Mouse (Mus musculus) forebrain, embryonic 13.5 days (tissue): ENCODE measurements around the gene Fars2. TPM values are rescaled to one million over a fixed set of nuclear protein-coding genes. Genes with fewer than 3 reads are reported as not detected.

Source experiments
- ATAC-seq: fragments of 200-750 bp; cut with Nextera tagmentation; 2 replicates; pipeline ENCODE4 v1.8.0; 2017
- H3K27ac ChIP-seq: fragments of 300-500 bp; sonication (generic); 2 replicates; pipeline ENCODE4 v1.5.1; 2015; ENCODE audit warnings: inconsistent platforms, mild to moderate bottlenecking, moderate library complexity
- H3K27me3 ChIP-seq: fragments of 300-500 bp; sonication (generic); 2 replicates; pipeline ENCODE4 v1.6.1; 2015; ENCODE audit warnings: mild to moderate bottlenecking, inconsistent platforms
- H3K36me3 ChIP-seq: fragments of 300-500 bp; sonication (generic); 2 replicates; pipeline ENCODE4 v1.6.1; 2015; ENCODE audit warnings: mild to moderate bottlenecking, inconsistent platforms; ENCODE audit not compliant: poor library complexity, severe bottlenecking
- H3K4me1 ChIP-seq: fragments of 300-500 bp; sonication (generic); 2 replicates; pipeline ENCODE4 v1.6.1; 2015; ENCODE audit warnings: inconsistent platforms
- H3K4me2 ChIP-seq: fragments of 300-500 bp; sonication (generic); 2 replicates; pipeline ENCODE4 v1.6.1; 2015; ENCODE audit warnings: inconsistent platforms, mild to moderate bottlenecking, moderate library complexity
- H3K4me3 ChIP-seq: fragments of 300-500 bp; sonication (generic); 2 replicates; pipeline ENCODE4 v1.5.1; 2015; ENCODE audit warnings: mild to moderate bottlenecking, inconsistent platforms
- H3K9ac ChIP-seq: fragments of 300-500 bp; sonication (generic); 2 replicates; pipeline ENCODE4 v1.6.1; 2015; ENCODE audit warnings: mild to moderate bottlenecking, inconsistent platforms
- H3K9me3 ChIP-seq: fragments of 300-500 bp; sonication (generic); replicated peaks from 2 replicates; pipeline ENCODE4 v1.6.1; 2016; ENCODE audit warnings: inconsistent platforms
- WGBS: fragments of 180-500 bp; shearing (Covaris S2); methylation state at CpG from one replicate; pipeline ENCODE4 v1.1.7; 2015; 5-methylcytosine and 5-hydroxymethylcytosine counted together
- polyA plus RNA-seq: library from polyadenylated mRNA; unstranded; fragments of >200 nt; fragmentation: Nextera tagmentation; extraction: Ambion mirVana; gene quantifications from 2 replicates; pipeline ENCODE4 v1.2.1, GENCODE M21; 2015

The Fars2 gene
- polyA plus RNA-seq, 1 experiment from 2014 or later = 32.6 TPM

GRCm38 (mm10) chr13:36583481-36584151 is 466.4 kb downstream of the Fars2 start:
- Histone ChIP-seq H3K27me3 (no peaks in the 10 kb centered on the region), H3K4me3 (no peak overlapping the region), H3K27ac (peak overlapping the region; percentile 84), H3K9ac (peak overlapping the region; percentile 12; the same call in 1 of the 2 replicates), H3K36me3 (no peaks in the 10 kb centered on the region), H3K4me1 (peaks cover 37% of the 10 kb centered on the region), H3K4me2 (peak overlapping the region; percentile 30), H3K9me3 (no peaks in the 10 kb centered on the region)
- 11% methylated on average over 16 of the region's 16 CpGs for WGBS
- ATAC-seq = peak; percentile 14; the same call in 1 of the 2 replicates

- 65% methylated on average over 7 of the region's 7 CpGs for WGBS
- H3K4me1 ChIP-seq = peaks cover 36% of the 10 kb centered on the region
- no peaks in the 10 kb centered on the region for H3K27me3 ChIP-seq
- H3K9me3 ChIP-seq = no peaks in the 10 kb centered on the region
- H3K4me2 ChIP-seq = no peak overlapping the region
- no peak overlapping the region for H3K9ac ChIP-seq
- no peaks in the 10 kb centered on the region for H3K36me3 ChIP-seq
- ATAC-seq = peak; percentile 28; the same call in 1 of the 2 replicates
- peak overlapping the region; percentile 84 for H3K27ac ChIP-seq
- no peak overlapping the region for H3K4me3 ChIP-seq
Measured at GRCm38 (mm10) chr13:36584197-36584596, 467.0 kb downstream of the Fars2 start.

- Histone ChIP-seq H3K9ac (no peak overlapping the region), H3K27me3 (no peaks in the 10 kb centered on the region), H3K4me2 (no peak overlapping the region), H3K9me3 (0 out of 2 replicates have a peak, but pooled peaks cover 3% of the 10 kb centered on the region), H3K27ac (no peak overlapping the region), H3K36me3 (no peaks in the 10 kb centered on the region), H3K4me1 (peaks cover 5% of the 10 kb centered on the region), H3K4me3 (no peak overlapping the region)
- no peak for ATAC-seq
- 25% methylated on average over 4 of the region's 4 CpGs for WGBS
Measured at GRCm38 (mm10) chr13:36589092-36589491, 471.9 kb downstream of the Fars2 start.

GRCm38 (mm10) chr13:36592291-36592690 is 475.1 kb downstream of the Fars2 start:
- 76% methylated on average over 2 of the region's 2 CpGs for WGBS

GRCm38 (mm10) chr13:36606717-36607116 is 489.5 kb downstream of the Fars2 start:
- H3K9me3 ChIP-seq = no peaks in the 10 kb centered on the region
- H3K27ac ChIP-seq = no peak overlapping the region
- no peaks in the 10 kb centered on the region for H3K27me3 ChIP-seq
- H3K4me1 ChIP-seq = no peaks in the 10 kb centered on the region
- ATAC-seq = no peak
- 87% methylated on average over 5 of the region's 5 CpGs for WGBS
- no peak overlapping the region for H3K9ac ChIP-seq
- no peak overlapping the region for H3K4me3 ChIP-seq
- no peaks in the 10 kb centered on the region for H3K36me3 ChIP-seq
- no peak overlapping the region for H3K4me2 ChIP-seq

More at GRCm38 (mm10) chr13:36592291-36592690, 475.1 kb downstream of the Fars2 start:
- Histone ChIP-seq H3K36me3 (no peaks in the 10 kb centered on the region), H3K4me2 (no peak overlapping the region), H3K27ac (no peak overlapping the region), H3K27me3 (no peaks in the 10 kb centered on the region), H3K4me1 (no peaks in the 10 kb centered on the region), H3K4me3 (no peak overlapping the region), H3K9me3 (0 out of 2 replicates have a peak, but pooled peaks cover 3% of the 10 kb centered on the region), H3K9ac (no peak overlapping the region)
- ATAC-seq = no peak

- H3K36me3 ChIP-seq = no peaks in the 10 kb centered on the region
- 83% methylated on average over 4 of the region's 4 CpGs for WGBS
Measured at GRCm38 (mm10) chr13:36607871-36608270, 490.7 kb downstream of the Fars2 start.

GRCm38 (mm10) chr13:36610426-36610825 is 493.2 kb downstream of the Fars2 start:
- no peaks in the 10 kb centered on the region for H3K27me3 ChIP-seq
- no peak overlapping the region for H3K4me3 ChIP-seq
- no peaks in the 10 kb centered on the region for H3K36me3 ChIP-seq
- ATAC-seq = no peak
- no peak overlapping the region for H3K4me2 ChIP-seq
- peaks cover 12% of the 10 kb centered on the region for H3K4me1 ChIP-seq
- H3K27ac ChIP-seq = no peak overlapping the region
- no peaks in the 10 kb centered on the region for H3K9me3 ChIP-seq
- 89% methylated on average over 5 of the region's 5 CpGs for WGBS
- no peak overlapping the region for H3K9ac ChIP-seq

More at GRCm38 (mm10) chr13:36607871-36608270, 490.7 kb downstream of the Fars2 start:
- Histone ChIP-seq H3K4me3 (no peak overlapping the region), H3K27me3 (no peaks in the 10 kb centered on the region), H3K4me2 (no peak overlapping the region), H3K9ac (no peak overlapping the region), H3K4me1 (peaks cover 8% of the 10 kb centered on the region), H3K27ac (no peak overlapping the region), H3K9me3 (no peaks in the 10 kb centered on the region)
- no peak for ATAC-seq

- H3K36me3 ChIP-seq = no peaks in the 10 kb centered on the region
- peak overlapping the region; percentile 57 for H3K4me2 ChIP-seq
- peak overlapping the region; percentile 32 for H3K4me3 ChIP-seq
- H3K27ac ChIP-seq = peak overlapping the region; percentile 80
- no peaks in the 10 kb centered on the region for H3K27me3 ChIP-seq
- WGBS = 14% methylated on average over 23 of the region's 23 CpGs
- H3K9me3 ChIP-seq = no peaks in the 10 kb centered on the region
- peak; percentile 87 for ATAC-seq
- peak overlapping the region; percentile 21 for H3K9ac ChIP-seq
- H3K4me1 ChIP-seq = peaks cover 12% of the 10 kb centered on the region
Measured at GRCm38 (mm10) chr13:36612785-36613750, 495.9 kb downstream of the Fars2 start.

GRCm38 (mm10) chr13:36620498-36621332 is 503.5 kb downstream of the Fars2 start:
- H3K4me1 ChIP-seq = no peaks in the 10 kb centered on the region
- H3K9ac ChIP-seq = no peak overlapping the region
- ATAC-seq = no peak
- WGBS = 93% methylated on average over 10 of the region's 10 CpGs
- no peak overlapping the region for H3K4me2 ChIP-seq
- H3K4me3 ChIP-seq = no peak overlapping the region
- H3K27me3 ChIP-seq = no peaks in the 10 kb centered on the region
- H3K27ac ChIP-seq = no peak overlapping the region
- no peaks in the 10 kb centered on the region for H3K36me3 ChIP-seq
- H3K9me3 ChIP-seq = no peaks in the 10 kb centered on the region

- Histone ChIP-seq H3K27me3 (no peaks in the 10 kb centered on the region), H3K36me3 (no peaks in the 10 kb centered on the region), H3K27ac (no peak overlapping the region), H3K4me3 (no peak overlapping the region), H3K9ac (no peak overlapping the region), H3K4me1 (no peaks in the 10 kb centered on the region), H3K4me2 (no peak overlapping the region), H3K9me3 (no peaks in the 10 kb centered on the region)
- no peak for ATAC-seq
- 97% methylated on average over 1 of the region's 1 CpGs for WGBS
Measured at GRCm38 (mm10) chr13:36621333-36621659, 504.1 kb downstream of the Fars2 start.

GRCm38 (mm10) chr13:36623556-36623955 is 506.3 kb downstream of the Fars2 start:
- no peak overlapping the region for H3K4me3 ChIP-seq
- H3K4me2 ChIP-seq = no peak overlapping the region
- H3K36me3 ChIP-seq = no peaks in the 10 kb centered on the region
- H3K4me1 ChIP-seq = no peaks in the 10 kb centered on the region
- H3K27ac ChIP-seq = no peak overlapping the region
- ATAC-seq = no peak
- no peaks in the 10 kb centered on the region for H3K27me3 ChIP-seq
- 81% methylated on average over 1 of the region's 1 CpGs for WGBS
- no peak overlapping the region for H3K9ac ChIP-seq
- H3K9me3 ChIP-seq = no peaks in the 10 kb centered on the region
